Mouse (Mus musculus) forebrain, embryonic 14.5 days (tissue): ENCODE results near the gene Ndfip2. TPM values are rescaled to one million over a fixed set of nuclear protein-coding genes. Genes with fewer than 3 reads are reported as not detected.
A peak's percentile ranks its signal among the peaks of the same experiment; 100 is the strongest.

ENCODE experiments used
- ATAC-seq: fragments of 200-750 bp; cut with Nextera tagmentation; 2 replicates; pipeline ENCODE4 v1.8.0; 2017; ENCODE audit warnings: mild to moderate bottlenecking, moderate library complexity
- DNase-seq: peaks from one replicate; pipeline ENCODE4 v3.0.0-alpha.2; 2015; ENCODE audit warnings: low spot score
- H3K27ac ChIP-seq: fragments of 300-500 bp; sonication (generic); 2 replicates; pipeline ENCODE4 v1.5.1; 2014; ENCODE audit warnings: low read depth, mild to moderate bottlenecking, control low read depth, low read length, moderate library complexity
- H3K27me3 ChIP-seq: fragments of 300-500 bp; sonication (generic); replicated peaks from 2 replicates; pipeline ENCODE4 v1.6.1; 2014; ENCODE audit warnings: low read length, control low read depth, mixed read lengths; ENCODE audit not compliant: control insufficient read depth, insufficient read depth
- H3K36me3 ChIP-seq: fragments of 300-500 bp; sonication (generic); 2 replicates; pipeline ENCODE4 v1.6.1; 2014; ENCODE audit warnings: low read length, control low read depth; ENCODE audit not compliant: control insufficient read depth, insufficient read depth
- H3K4me1 ChIP-seq: fragments of 300-500 bp; sonication (generic); 2 replicates; pipeline ENCODE4 v1.6.1; 2014; ENCODE audit warnings: antibody characterized with exemption, low read length, control low read depth; ENCODE audit not compliant: control insufficient read depth, insufficient read depth
- H3K4me2 ChIP-seq: fragments of 300-500 bp; sonication (generic); 2 replicates; pipeline ENCODE4 v1.6.1; 2014; ENCODE audit warnings: mild to moderate bottlenecking, control low read depth, low read length
- H3K4me3 ChIP-seq: fragments of 300-500 bp; sonication (generic); 2 replicates; pipeline ENCODE4 v1.5.1; 2014; ENCODE audit warnings: low read depth, low read length, control low read depth
- H3K9ac ChIP-seq: fragments of 300-500 bp; sonication (generic); 2 replicates; pipeline ENCODE4 v1.6.1; 2014; ENCODE audit warnings: mild to moderate bottlenecking, low read length, control low read depth, moderate library complexity
- H3K9me3 ChIP-seq: fragments of 300-500 bp; sonication (generic); replicated peaks from 2 replicates; pipeline ENCODE4 v1.6.1; 2016; ENCODE audit warnings: low read length, control low read depth, mixed read lengths; ENCODE audit not compliant: control insufficient read depth
- WGBS: fragments of 180-500 bp; shearing (Covaris S2); extraction: QIAGEN DNeasy Blood & Tissue Kit; methylation state at CpG from one replicate; pipeline ENCODE4 v1.1.7; 2014; 5-methylcytosine and 5-hydroxymethylcytosine counted together
- polyA plus RNA-seq: library from polyadenylated mRNA; unstranded; fragments of >200 nt; fragmentation: Nextera tagmentation; extraction: Ambion mirVana; gene quantifications from 2 replicates; pipeline ENCODE4 v1.2.1, GENCODE M21; 2014

The Ndfip2 gene
- polyA plus RNA-seq, 1 experiment from 2014 or later, result 91.1 TPM

- Histone ChIP-seq H3K36me3 (no peaks in the 10 kb centered on the region), H3K9ac (no peak overlapping the region), H3K9me3 (no peaks in the 10 kb centered on the region), H3K4me1 (no peaks in the 10 kb centered on the region), H3K27ac (no peak overlapping the region), H3K4me2 (no peak overlapping the region), H3K27me3 (no peaks in the 10 kb centered on the region), H3K4me3 (no peak overlapping the region)
- 81% methylated on average over 3 of the region's 3 CpGs for WGBS
- no peak for ATAC-seq
- no peak for DNase-seq
Measured at GRCm38 (mm10) chr14:105321712-105322111, 63.3 kb downstream of the Ndfip2 start.

- Histone ChIP-seq H3K27ac (no peak overlapping the region), H3K9me3 (no peaks in the 10 kb centered on the region), H3K4me1 (no peaks in the 10 kb centered on the region), H3K36me3 (no peaks in the 10 kb centered on the region), H3K4me3 (no peak overlapping the region), H3K27me3 (no peaks in the 10 kb centered on the region), H3K9ac (no peak overlapping the region), H3K4me2 (no peak overlapping the region)
- 23% methylated on average over 5 of the region's 5 CpGs for WGBS
- ATAC-seq, result 0 out of 2 replicates have a peak, but pooled peaks have one; percentile 27
- DNase-seq, result no peak
Measured at GRCm38 (mm10) chr14:105322829-105323228, 64.5 kb downstream of the Ndfip2 start.

GRCm38 (mm10) chr14:105323448-105323847, 65.1 kb downstream of the Ndfip2 start:
- H3K27me3 ChIP-seq, result no peaks in the 10 kb centered on the region
- no peaks in the 10 kb centered on the region for H3K36me3 ChIP-seq
- H3K4me3 ChIP-seq, result no peak overlapping the region
- peaks cover 4% of the 10 kb centered on the region for H3K4me1 ChIP-seq
- no peak for ATAC-seq
- no peak overlapping the region for H3K9ac ChIP-seq
- H3K27ac ChIP-seq, result no peak overlapping the region
- DNase-seq, result no peak
- 86% methylated on average over 9 of the region's 9 CpGs for WGBS
- H3K4me2 ChIP-seq, result no peak overlapping the region
- no peaks in the 10 kb centered on the region for H3K9me3 ChIP-seq

- H3K9ac ChIP-seq, result peak overlapping the region; percentile 50
- H3K27me3 ChIP-seq, result no peaks in the 10 kb centered on the region
- H3K4me2 ChIP-seq, result peak overlapping the region; percentile 51
- peak overlapping the region; percentile 17 for H3K4me3 ChIP-seq
- no peaks in the 10 kb centered on the region for H3K36me3 ChIP-seq
- DNase-seq (peak; percentile 88), ATAC-seq (peak; percentile 83)
- H3K9me3 ChIP-seq, result no peaks in the 10 kb centered on the region
- peaks cover 10% of the 10 kb centered on the region for H3K4me1 ChIP-seq
- 12% methylated on average over 13 of the region's 13 CpGs for WGBS
- peak overlapping the region; percentile 64; the same call in 1 of the 2 replicates for H3K27ac ChIP-seq
Measured at GRCm38 (mm10) chr14:105328397-105329302, 70.3 kb downstream of the Ndfip2 start.

GRCm38 (mm10) chr14:105333475-105334094, 75.2 kb downstream of the Ndfip2 start:
- Histone ChIP-seq H3K4me3 (peak overlapping the region; percentile 32), H3K27ac (0 out of 2 replicates have a peak overlapping the region, but pooled peaks have one; percentile 30), H3K27me3 (no peaks in the 10 kb centered on the region), H3K4me1 (peaks cover 5% of the 10 kb centered on the region; the same call in 1 of the 2 replicates), H3K9me3 (no peaks in the 10 kb centered on the region), H3K9ac (peak overlapping the region; percentile 58), H3K36me3 (no peaks in the 10 kb centered on the region), H3K4me2 (peak overlapping the region; percentile 46)
- DNase-seq (peak; percentile 86), ATAC-seq (peak; percentile 78)
- WGBS, result 12% methylated on average over 16 of the region's 16 CpGs

GRCm38 (mm10) chr14:105341765-105342164, 83.4 kb downstream of the Ndfip2 start:
- WGBS, result 85% methylated on average over 8 of the region's 8 CpGs
- Histone ChIP-seq H3K27me3 (no peaks in the 10 kb centered on the region), H3K9me3 (no peaks in the 10 kb centered on the region), H3K36me3 (no peaks in the 10 kb centered on the region), H3K9ac (no peak overlapping the region), H3K4me1 (no peaks in the 10 kb centered on the region), H3K4me2 (no peak overlapping the region), H3K27ac (no peak overlapping the region), H3K4me3 (no peak overlapping the region)
- ATAC-seq (no peak), DNase-seq (no peak)

GRCm38 (mm10) chr14:105354121-105354520, 95.7 kb downstream of the Ndfip2 start:
- Histone ChIP-seq H3K9ac (no peak overlapping the region), H3K4me1 (no peaks in the 10 kb centered on the region), H3K9me3 (no peaks in the 10 kb centered on the region), H3K4me2 (no peak overlapping the region), H3K27ac (no peak overlapping the region), H3K4me3 (no peak overlapping the region), H3K27me3 (no peaks in the 10 kb centered on the region), H3K36me3 (no peaks in the 10 kb centered on the region)
- WGBS, result 87% methylated on average over 11 of the region's 11 CpGs
- DNase-seq (no peak), ATAC-seq (no peak)
